Mouse (Mus musculus): ENCODE measurements around the gene Hcfc1r1. TPM values are rescaled to one million over a fixed set of nuclear protein-coding genes. Genes with fewer than 3 reads are reported as not detected.

Gene Hcfc1r1
- polyA plus RNA-seq (2015; fragmentation: Nextera tagmentation; extraction: Ambion mirVana): 90.3 and 92.0 TPM in 2 replicates

DNA sequence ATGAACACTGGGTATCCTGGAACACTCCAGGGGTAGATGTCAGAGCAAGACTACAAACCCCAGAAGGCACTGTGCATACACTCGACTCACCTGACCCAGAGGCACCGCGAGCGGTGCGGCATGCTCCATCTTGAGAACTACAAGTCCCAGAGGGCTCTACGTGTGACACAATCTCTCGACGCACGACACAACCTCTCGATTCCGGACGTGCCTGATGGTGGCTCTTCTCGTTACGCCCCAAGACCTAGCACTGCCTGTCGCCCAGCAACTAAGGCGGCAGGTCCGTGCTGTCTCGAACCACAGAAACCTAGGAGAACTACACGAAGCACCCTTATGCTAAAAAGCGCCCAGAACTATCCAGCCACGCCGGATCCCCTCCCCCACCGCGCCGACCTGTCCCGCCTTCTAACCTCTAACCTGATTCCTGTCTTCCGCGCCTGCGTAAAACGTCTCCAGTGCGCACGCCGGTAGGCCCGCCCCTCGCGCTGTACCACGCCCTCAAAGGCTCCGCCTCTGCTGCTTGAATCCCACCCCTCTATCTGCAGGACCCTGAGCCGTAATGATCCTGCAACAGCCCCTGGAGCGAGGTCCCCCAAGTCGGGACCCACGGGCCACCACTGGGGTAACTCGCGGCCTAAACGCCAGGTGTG is at the start of gene Hcfc1r1, which contains the start of gene Thoc6:
Gene Hcfc1r1, plus strand, starts transcription at position 173 of the 650 bp plus-strand sequence.
Gene Thoc6, minus strand, starts transcription at position 459 of the 650 bp plus-strand sequence.
- Histone ChIP-seq H3K27me3 (peaks cover 14% of the 10 kb centered on the region), H3K4me1 (peaks cover 42% of the 10 kb centered on the region), H3K9ac (replicated peaks) (peak within 1 kb of the TSS; percentile 61), H3K36me3 (peaks cover 5% of the 10 kb centered on the region; the same call in 1 of the 2 replicates), H3K27ac (replicated peaks) (peak within 1 kb of the TSS; percentile 84), H3K4me3 (peak within 1 kb of the TSS; percentile 69), H3K4me2 (replicated peaks) (peak within 1 kb of the TSS; percentile 59), H3K9me3 (no peaks in the 10 kb centered on the region)
- WGBS: under 1% methylated on average over 45 of the region's 45 CpGs
- peak; percentile 96 for ATAC-seq (replicated peaks)

DNA sequence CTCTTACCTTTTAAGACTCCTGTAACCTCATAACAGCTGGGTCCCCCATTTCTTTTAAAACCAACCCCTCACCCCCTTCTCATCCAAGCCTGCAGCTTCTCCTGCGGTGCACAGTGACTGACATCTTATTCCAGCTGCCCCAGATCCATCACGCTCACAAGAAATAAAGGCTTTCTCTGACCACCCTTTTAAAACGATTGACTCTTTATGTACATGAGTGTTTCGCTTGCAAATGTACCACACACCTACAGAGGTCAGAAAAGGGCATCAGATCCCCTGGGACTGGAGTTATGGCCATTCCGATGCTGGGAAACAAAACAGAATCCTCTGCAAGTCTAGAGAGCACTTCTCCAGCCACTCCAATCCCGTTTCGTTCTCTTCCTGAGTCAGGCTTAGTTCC is 45.6 kb upstream of the Hcfc1r1 start:
- Histone ChIP-seq H3K27me3 (no peaks in the 10 kb centered on the region), H3K4me2 (replicated peaks) (no peak overlapping the region), H3K9ac (replicated peaks) (no peak overlapping the region), H3K9me3 (no peaks in the 10 kb centered on the region), H3K36me3 (no peaks in the 10 kb centered on the region), H3K27ac (replicated peaks) (no peak overlapping the region), H3K4me3 (no peak overlapping the region), H3K4me1 (no peaks in the 10 kb centered on the region; the same call in 1 of the 2 replicates)
- 39% methylated on average over 7 of the region's 7 CpGs for WGBS
- no peak for ATAC-seq (replicated peaks)

DNA sequence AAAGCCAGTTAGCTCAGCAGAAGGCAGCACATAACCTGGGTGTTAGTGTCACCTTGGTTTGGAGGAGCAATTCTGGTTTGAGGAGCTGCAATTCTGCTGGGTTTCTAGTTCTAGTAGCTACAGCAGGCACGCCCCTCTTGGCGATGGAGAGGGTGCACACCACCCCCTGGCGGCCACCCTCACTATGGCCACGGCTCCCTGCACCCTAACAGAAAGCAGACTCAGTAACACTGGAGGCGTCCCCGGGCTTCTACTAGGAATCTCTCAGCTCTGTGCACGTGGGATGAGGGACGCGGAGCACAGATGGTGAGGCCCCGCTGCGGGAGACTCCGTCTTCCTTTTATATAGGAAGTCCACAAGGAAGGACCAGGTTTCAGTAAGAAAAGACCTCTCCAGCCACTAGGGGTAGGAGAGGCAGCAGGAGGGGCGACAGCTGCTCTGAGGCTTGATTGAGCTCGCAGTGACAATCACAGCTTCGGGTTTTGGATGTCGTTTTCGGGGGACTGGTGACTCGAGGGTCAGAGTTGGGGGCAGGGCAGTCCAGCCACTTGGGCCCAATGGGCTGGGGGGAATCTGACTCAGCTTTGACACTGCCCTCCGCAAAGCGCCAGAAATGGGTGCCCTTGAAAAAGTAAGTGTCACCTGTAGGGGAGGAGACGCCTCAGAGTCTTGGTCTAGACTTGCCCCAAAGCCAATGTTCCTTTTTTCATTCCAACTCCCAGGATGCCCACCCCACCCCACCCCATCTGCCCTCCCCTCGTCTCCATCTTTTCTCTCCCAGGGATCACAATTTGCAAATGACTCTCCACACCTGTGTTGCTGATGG is 43.0 kb upstream of the Hcfc1r1 start:
- no peak overlapping the region for H3K4me3 ChIP-seq
- WGBS: 14% methylated on average over 22 of the region's 22 CpGs
- peak overlapping the region; percentile 26; the same call in 1 of the 2 replicates for H3K4me2 ChIP-seq (replicated peaks)
- ATAC-seq (replicated peaks): peak; percentile 85
- H3K27ac ChIP-seq (replicated peaks): no peak overlapping the region
- H3K36me3 ChIP-seq: no peaks in the 10 kb centered on the region
- H3K4me1 ChIP-seq: no peaks in the 10 kb centered on the region; the same call in 1 of the 2 replicates
- H3K27me3 ChIP-seq: no peaks in the 10 kb centered on the region
- peak overlapping the region; percentile 34; the same call in 1 of the 2 replicates for H3K9ac ChIP-seq (replicated peaks)
- H3K9me3 ChIP-seq: no peaks in the 10 kb centered on the region

DNA sequence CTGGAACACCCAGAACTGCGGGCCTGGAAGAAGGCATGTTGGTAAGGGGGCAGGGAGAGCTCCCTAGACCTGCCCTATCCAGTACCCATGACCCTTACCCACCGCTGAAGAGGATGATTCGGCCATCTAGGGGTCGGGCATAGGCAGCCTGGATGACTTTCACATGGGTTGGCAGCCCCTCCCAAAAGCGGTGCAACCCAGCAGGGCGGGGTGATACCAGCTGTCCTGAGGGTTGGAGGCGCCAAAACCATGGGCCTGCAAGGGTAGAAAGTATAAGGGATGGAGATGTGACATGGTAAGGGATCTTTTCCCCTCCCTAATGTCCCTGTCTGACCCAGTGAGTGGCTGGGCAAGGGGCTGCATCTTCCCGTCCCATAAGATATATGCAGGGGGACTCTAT is 42.2 kb upstream of the Hcfc1r1 start:
- H3K4me3 ChIP-seq: no peak overlapping the region
- ATAC-seq (replicated peaks): no peak
- no peaks in the 10 kb centered on the region for H3K36me3 ChIP-seq
- H3K27me3 ChIP-seq: no peaks in the 10 kb centered on the region
- H3K4me2 ChIP-seq (replicated peaks): no peak overlapping the region
- H3K4me1 ChIP-seq: no peaks in the 10 kb centered on the region; the same call in 1 of the 2 replicates
- 89% methylated on average over 8 of the region's 8 CpGs for WGBS
- H3K27ac ChIP-seq (replicated peaks): no peak overlapping the region
- H3K9me3 ChIP-seq: no peaks in the 10 kb centered on the region
- no peak overlapping the region for H3K9ac ChIP-seq (replicated peaks)

DNA sequence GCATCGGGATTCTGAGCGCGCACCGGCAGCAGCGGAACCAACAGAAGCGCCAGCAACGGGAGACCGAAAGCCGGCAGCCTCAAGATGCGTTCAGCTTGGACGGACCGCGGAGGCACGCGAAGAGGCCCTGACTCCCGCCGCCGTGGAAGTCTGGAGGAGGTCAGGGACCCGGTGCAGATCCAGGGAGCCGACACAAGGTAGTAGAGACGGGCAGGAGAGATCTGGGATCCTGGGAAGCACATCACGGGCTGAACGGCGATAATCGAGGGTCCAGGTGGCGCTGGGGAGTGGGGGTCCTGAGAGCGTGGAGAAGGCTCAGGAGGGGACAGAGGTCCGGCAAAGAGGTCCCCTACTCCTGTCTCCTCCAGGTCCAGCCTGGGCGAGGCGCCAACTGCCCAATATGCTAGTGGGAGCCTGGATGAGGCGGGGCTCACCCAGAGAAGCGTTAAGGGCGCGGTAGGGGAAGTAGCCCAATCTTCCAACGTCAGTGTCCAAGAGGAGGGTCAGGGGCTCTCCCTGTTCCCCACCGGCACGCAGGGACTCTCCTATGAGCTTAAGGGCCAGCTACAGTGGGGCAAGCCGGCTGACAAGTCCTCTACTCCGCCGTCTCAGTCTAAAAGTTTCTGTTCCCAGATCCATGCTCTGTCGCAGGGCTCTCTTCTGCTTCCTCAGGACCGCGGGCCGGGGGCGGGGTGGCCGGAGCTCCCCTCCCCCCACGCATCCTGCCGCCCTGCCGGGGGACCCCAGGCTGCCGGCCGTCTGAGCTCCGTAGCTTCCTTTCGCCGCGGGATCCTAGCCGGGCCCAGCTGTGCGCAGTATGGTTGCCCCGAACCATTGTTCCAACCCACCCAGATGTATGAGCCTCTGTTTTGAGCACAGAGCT is 28.5 kb upstream of the Hcfc1r1 start, which contains the start of gene Mmp25:
Gene Mmp25, minus strand, starts transcription at position 665 of the 883 bp plus-strand sequence.
- Histone ChIP-seq H3K36me3 (no peaks in the 10 kb centered on the region), H3K4me3 (peak within 1 kb of the TSS; percentile 35), H3K27ac (replicated peaks) (no peak within 1 kb of the TSS), H3K4me1 (peaks cover 10% of the 10 kb centered on the region), H3K27me3 (peaks cover 38% of the 10 kb centered on the region), H3K4me2 (replicated peaks) (peak within 1 kb of the TSS; percentile 60), H3K9ac (replicated peaks) (peak within 1 kb of the TSS; percentile 42), H3K9me3 (no peaks in the 10 kb centered on the region)
- WGBS: under 1% methylated on average over 58 of the region's 58 CpGs
- ATAC-seq (replicated peaks): no peak

GRCm38 (mm10) chr17:23645894-23646293 is 27.5 kb upstream of the Hcfc1r1 start:
- Histone ChIP-seq H3K36me3 (no peaks in the 10 kb centered on the region), H3K4me2 (replicated peaks) (no peak overlapping the region), H3K4me3 (no peak overlapping the region), H3K4me1 (peaks cover 10% of the 10 kb centered on the region), H3K27me3 (peaks cover 38% of the 10 kb centered on the region), H3K9ac (replicated peaks) (no peak overlapping the region), H3K9me3 (no peaks in the 10 kb centered on the region), H3K27ac (replicated peaks) (no peak overlapping the region)
- WGBS: 39% methylated on average over 10 of the region's 10 CpGs
- ATAC-seq (replicated peaks): no peak

DNA sequence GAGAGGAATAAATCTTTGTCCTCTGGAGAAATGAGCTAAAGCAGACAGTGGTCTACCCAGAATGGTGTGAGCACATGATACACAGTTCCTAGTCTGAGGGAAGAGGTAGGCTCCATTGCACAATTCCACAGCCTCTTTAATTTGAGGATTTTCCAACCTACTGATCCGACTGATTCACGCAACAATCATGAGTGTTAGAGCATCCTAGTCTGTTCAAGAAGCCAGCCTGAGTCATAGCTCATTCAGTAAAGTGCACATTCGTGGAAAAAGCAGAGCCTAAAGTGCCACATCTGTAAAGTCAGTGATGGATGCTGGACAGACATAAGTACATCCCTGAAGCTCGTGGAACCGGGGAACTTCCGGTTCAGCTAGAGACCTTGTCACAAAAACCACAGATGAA is 22.0 kb upstream of the Hcfc1r1 start:
- WGBS: 80% methylated on average over 6 of the region's 6 CpGs
- no peaks in the 10 kb centered on the region for H3K4me1 ChIP-seq
- ATAC-seq (replicated peaks): no peak
- no peak overlapping the region for H3K4me2 ChIP-seq (replicated peaks)
- H3K36me3 ChIP-seq: no peaks in the 10 kb centered on the region
- H3K4me3 ChIP-seq: no peak overlapping the region
- no peak overlapping the region for H3K27ac ChIP-seq (replicated peaks)
- no peak overlapping the region for H3K9ac ChIP-seq (replicated peaks)
- H3K27me3 ChIP-seq: peaks cover 7% of the 10 kb centered on the region; the same call in 1 of the 2 replicates
- no peaks in the 10 kb centered on the region for H3K9me3 ChIP-seq

DNA sequence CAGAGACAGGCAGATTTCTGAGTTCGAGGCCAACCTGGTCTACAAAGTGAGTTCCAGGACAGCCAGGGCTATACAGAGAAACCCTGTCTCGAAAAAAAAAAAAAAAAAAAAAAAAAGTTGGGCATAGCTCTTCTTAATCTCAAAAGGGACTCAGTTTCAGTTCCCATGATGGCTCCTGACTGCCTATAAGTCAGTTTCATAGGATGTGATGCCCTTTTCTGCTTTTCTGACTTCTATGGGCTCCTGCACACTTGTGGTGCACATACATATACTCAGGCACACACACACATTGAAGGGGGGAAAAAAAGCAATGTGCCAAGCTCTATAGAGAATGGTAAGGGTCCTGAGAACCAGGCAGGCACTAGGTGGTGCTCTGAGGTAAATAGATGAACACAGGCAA is 20.1 kb upstream of the Hcfc1r1 start:
- Histone ChIP-seq H3K4me1 (no peaks in the 10 kb centered on the region), H3K9me3 (no peaks in the 10 kb centered on the region), H3K4me3 (no peak overlapping the region), H3K27me3 (no peaks in the 10 kb centered on the region), H3K4me2 (replicated peaks) (no peak overlapping the region), H3K9ac (replicated peaks) (no peak overlapping the region), H3K27ac (replicated peaks) (no peak overlapping the region), H3K36me3 (no peaks in the 10 kb centered on the region)
- ATAC-seq (replicated peaks): no peak
- WGBS: 65% methylated on average over 2 of the region's 2 CpGs

GRCm38 (mm10) chr17:23654001-23654400 is 19.4 kb upstream of the Hcfc1r1 start:
- H3K4me1 ChIP-seq: no peaks in the 10 kb centered on the region
- H3K9ac ChIP-seq (replicated peaks): no peak overlapping the region
- H3K9me3 ChIP-seq: no peaks in the 10 kb centered on the region
- WGBS: 71% methylated on average over 6 of the region's 6 CpGs
- no peak overlapping the region for H3K4me3 ChIP-seq
- H3K36me3 ChIP-seq: no peaks in the 10 kb centered on the region
- 0 out of 2 replicates have a peak, but pooled peaks cover 2% of the 10 kb centered on the region for H3K27me3 ChIP-seq
- H3K27ac ChIP-seq (replicated peaks): no peak overlapping the region
- no peak overlapping the region for H3K4me2 ChIP-seq (replicated peaks)
- no peak for ATAC-seq (replicated peaks)

- ATAC-seq (replicated peaks): no peak
- Histone ChIP-seq H3K27me3 (peaks cover 4% of the 10 kb centered on the region; the same call in 1 of the 2 replicates), H3K9me3 (no peaks in the 10 kb centered on the region), H3K4me3 (no peak overlapping the region), H3K4me2 (replicated peaks) (no peak overlapping the region), H3K4me1 (no peaks in the 10 kb centered on the region), H3K9ac (replicated peaks) (no peak overlapping the region), H3K27ac (replicated peaks) (no peak overlapping the region), H3K36me3 (no peaks in the 10 kb centered on the region)
- WGBS: 59% methylated on average over 2 of the region's 2 CpGs
These were observed 19.0 kb upstream of the Hcfc1r1 start for GRCm38 (mm10) chr17:23654410-23654809.

DNA sequence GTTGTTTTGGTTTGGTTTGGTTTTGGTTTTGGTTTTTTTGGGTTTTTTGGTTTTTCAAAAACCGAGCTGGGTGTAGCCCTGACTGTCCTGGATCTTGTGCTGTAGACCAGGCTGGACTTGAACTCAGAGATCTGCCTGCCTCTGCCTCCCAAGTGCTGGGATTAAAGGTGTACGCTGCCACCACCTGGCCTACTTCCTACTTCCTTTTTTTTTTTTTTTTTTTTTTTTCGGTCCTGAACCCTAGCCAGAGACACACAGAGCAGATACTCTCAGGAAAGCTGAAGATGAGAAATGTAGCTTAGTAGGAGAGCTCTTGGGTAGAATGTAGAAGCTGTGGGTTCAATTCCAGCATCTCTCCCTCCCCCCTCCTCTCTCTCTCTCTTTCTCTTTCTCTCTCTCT is 14.9 kb upstream of the Hcfc1r1 start:
- Histone ChIP-seq H3K27me3 (peaks cover 38% of the 10 kb centered on the region), H3K9ac (replicated peaks) (no peak overlapping the region), H3K36me3 (no peaks in the 10 kb centered on the region), H3K4me2 (replicated peaks) (no peak overlapping the region), H3K27ac (replicated peaks) (no peak overlapping the region), H3K4me3 (no peak overlapping the region), H3K9me3 (no peaks in the 10 kb centered on the region), H3K4me1 (0 out of 2 replicates have a peak, but pooled peaks cover 5% of the 10 kb centered on the region)
- ATAC-seq (replicated peaks): no peak
- 85% methylated on average over 3 of the region's 3 CpGs for WGBS

All from forebrain, embryonic 15.5 days (tissue).